Mouse (Mus musculus) ES-Bruce4 (cell line): ENCODE measurements around the gene Metrnl.

Source experiments
- CTCF ChIP-seq: IDR thresholded peaks from one replicate; pipeline ENCODE4 v1.8.1; 2011; ENCODE audit warnings: low read depth, low read length
- POLR2A ChIP-seq: IDR thresholded peaks from one replicate; pipeline ENCODE4 v1.8.1; 2011; ENCODE audit warnings: low read length; ENCODE audit not compliant: insufficient read depth

DNA sequence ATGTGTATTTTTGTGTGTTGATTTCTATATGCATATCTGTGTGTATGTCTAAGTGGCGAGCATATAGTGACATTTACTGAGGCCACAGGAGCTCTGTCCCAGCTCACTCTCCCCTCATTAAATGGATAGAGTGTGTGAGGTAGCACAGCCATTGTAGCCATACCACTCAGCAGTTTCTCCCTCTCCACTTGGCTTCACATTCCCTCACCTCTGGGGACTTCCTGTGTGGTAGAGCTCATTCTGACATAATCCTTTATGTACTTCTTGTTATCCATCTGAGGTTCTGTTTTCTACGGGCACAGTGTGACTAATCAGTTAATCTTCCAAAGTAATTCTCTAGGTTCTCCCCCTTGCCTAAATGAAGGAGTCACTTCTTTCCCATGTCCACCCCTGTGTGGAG, 21.1 kb downstream of the Metrnl start:
- TF ChIP-seq CTCF: no peak
- no peak for TF ChIP-seq POLR2A
